Mouse (Mus musculus): ENCODE results near the gene Garnl3.
"Not testable (repeated sequence)": the region's sequence is repeated elsewhere in the genome, so short reads cannot be mapped to it uniquely, and the experiment has no call there.

DNA sequence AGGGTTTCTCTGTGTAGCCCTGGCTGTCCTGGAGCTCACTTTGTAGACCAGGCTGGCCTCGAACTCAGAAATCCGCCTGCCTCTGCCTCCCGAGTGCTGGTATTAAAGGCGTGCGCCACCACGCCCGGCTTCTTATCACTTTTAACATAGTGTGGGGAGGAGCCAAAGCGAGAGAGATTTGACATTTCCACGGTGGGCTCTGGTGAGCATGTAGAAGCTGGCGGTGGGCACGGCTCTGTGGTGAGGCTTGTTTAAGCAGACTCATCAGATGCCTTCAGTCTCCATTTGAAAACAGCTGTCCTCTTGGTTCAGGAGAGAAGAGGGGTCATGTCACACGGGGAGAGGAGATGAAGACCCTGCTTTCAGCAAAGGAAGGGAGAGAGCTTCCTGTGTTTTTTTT is 34.1 kb downstream of the Garnl3 start:
- TF ChIP-seq POLR2A (IDR thresholded peaks at IDR 0.05; ENCODE audit: borderline replicate concordance, extremely low read depth, insufficient read depth, insufficient read length, poor library complexity, severe bottlenecking); CTCF (IDR thresholded peaks at IDR 0.05; ENCODE audit: borderline replicate concordance, extremely low read depth, insufficient read depth, insufficient read length): not testable (repeated sequence)
